Mouse (Mus musculus) megakaryocyte, embryonic 14.5 days (primary cell): Measurements from ENCODE around the gene Lmo7.

Experiments used
- FLI1 ChIP-seq: IDR thresholded peaks from 2 replicates; pipeline ENCODE4 v1.6.1; 2012; ENCODE audit warnings: low read length, inconsistent platforms, mixed read lengths
- GATA1 ChIP-seq: IDR thresholded peaks from 3 replicates; pipeline ENCODE4 v1.6.1; 2012; ENCODE audit warnings: mixed read lengths, low read length, inconsistent platforms, borderline replicate concordance

- TF ChIP-seq GATA1 (no peak), FLI1 (no peak)
Observed at GRCm38 (mm10) chr14:101862088-101862487, 132.3 kb downstream of the Lmo7 start.
